Mouse (Mus musculus): ENCODE measurements at regions not wholly inside any gene's neighbourhood (a gene's known extent, or its start where the extent isn't known, plus 50 kb on each side); places are given as distances from the start of the nearest gene placed in this dataset.

DNA sequence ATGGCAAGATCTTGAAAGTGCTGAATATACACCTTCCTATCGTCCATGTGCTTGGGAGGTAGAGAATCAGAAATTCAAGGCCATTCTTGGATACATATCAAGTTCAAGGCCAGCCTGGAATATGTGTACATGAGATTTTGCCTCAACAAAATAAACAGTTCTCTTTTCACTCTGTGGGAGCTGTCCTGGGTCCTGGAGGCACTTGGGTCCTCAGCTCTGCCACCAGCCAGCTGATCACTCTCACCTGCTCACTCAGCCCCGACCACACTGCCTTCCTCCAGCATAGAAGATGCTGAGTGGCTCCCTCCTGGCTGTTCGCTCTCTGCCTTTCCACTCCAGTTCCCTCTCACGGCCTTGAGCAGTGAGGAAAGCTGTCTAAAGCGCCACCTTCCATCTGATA lies 128.2 kb upstream of the Thy1 start:
- TF ChIP-seq CTCF (IDR thresholded peaks at IDR 0.05; ENCODE audit: control insufficient read depth, insufficient read depth, insufficient replicate concordance, low read depth, low read length) (no peak), POLR2A (IDR thresholded peaks at IDR 0.05; ENCODE audit: control insufficient read depth, low read depth, low read length) (no peak)

Measured in testis, adult 2 months (tissue).